Mouse (Mus musculus): ENCODE results near the gene Il23a. TPM values are rescaled to one million over a fixed set of nuclear protein-coding genes. Genes with fewer than 3 reads are reported as not detected.

Il23a gene
- polyA plus RNA-seq (2012; rRNA removed) (0.06 and 0.08 TPM in 2 replicates), polyA plus RNA-seq (2014; fragmentation: Nextera tagmentation; extraction: Ambion mirVana) (not detected in 2 replicates)

GRCm38 (mm10) chr10:128298702-128299171 lies at the start of gene Il23a:
TSS of gene Il23a (minus strand) at chr10:128298752.
- Histone ChIP-seq H3K9ac (replicated peaks) (no peak within 1 kb of the TSS), H3K4me3 (ENCODE audit: insufficient read depth in 1 of 2, low read depth in 2 of 2, low read length in 2 of 2) (no peak within 1 kb of the TSS), H3K9me3 (ENCODE audit: control insufficient read depth, low read length) (no peaks in the 10 kb centered on the region), H3K27ac (no peak within 1 kb of the TSS), H3K4me1 (replicated peaks; ENCODE audit: control insufficient read depth in 2 of 2, insufficient read depth in 2 of 2, low read length in 1 of 2) (peaks cover 4 to 7% of the 10 kb centered on the region in 2 experiments; a peak in 3 of 4 replicates), H3K27me3 (ENCODE audit: control insufficient read depth, insufficient read depth, low read length) (no peaks in the 10 kb centered on the region), H3K36me3 (replicated peaks; ENCODE audit: control insufficient read depth, insufficient read depth, low read depth) (no peaks in the 10 kb centered on the region), H3K4me2 (ENCODE audit: low read depth) (no peak within 1 kb of the TSS)
- ATAC-seq (ENCODE audit: insufficient read depth) (no peak), DNase-seq (ENCODE audit: low read depth in 3 of 3, low spot score in 3 of 3) (no peak)
- WGBS (ENCODE audit: insufficient replicate concordance), result 62% methylated on average over 11 of the region's 11 CpGs
- TF ChIP-seq EP300 (IDR thresholded peaks at IDR 0.05; ENCODE audit: low read depth) (no peak), CTCF (IDR thresholded peaks at IDR 0.05; ENCODE audit: low read depth) (no peak)

DNA sequence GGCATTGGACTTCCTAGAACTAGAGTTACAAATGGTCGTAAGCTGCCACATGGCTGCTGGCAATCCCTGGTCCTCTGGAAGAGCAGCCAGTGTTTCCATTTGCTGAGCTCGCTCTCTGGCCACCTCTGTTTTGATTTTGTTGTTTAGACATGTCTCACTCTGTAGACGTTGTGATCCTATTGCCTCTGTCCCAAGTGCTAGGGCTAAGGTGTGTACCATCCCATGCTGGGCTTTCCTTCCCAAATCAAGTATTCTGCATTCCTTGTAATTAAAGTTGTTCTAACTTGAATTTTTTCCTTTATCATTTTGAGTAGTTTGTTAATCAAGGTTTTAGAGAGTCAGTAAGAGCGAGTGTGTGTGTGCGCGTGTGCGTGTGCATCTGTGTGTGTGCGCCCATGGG lies 49.0 kb upstream of the Il23a start:
- Histone ChIP-seq H3K4me3 (ENCODE audit: insufficient read depth in 1 of 2, low read depth in 2 of 2, low read length in 2 of 2) (no peak overlapping the region), H3K9me3 (ENCODE audit: control insufficient read depth, low read length) (no peaks in the 10 kb centered on the region), H3K27ac (no peak overlapping the region), H3K4me1 (replicated peaks; ENCODE audit: control insufficient read depth in 2 of 2, insufficient read depth in 2 of 2, low read length in 1 of 2) (peaks cover 25 to 26% of the 10 kb centered on the region in 2 experiments), H3K9ac (replicated peaks) (no peak overlapping the region), H3K36me3 (replicated peaks; ENCODE audit: control insufficient read depth, insufficient read depth, low read depth) (peaks cover 44% of the 10 kb centered on the region), H3K4me2 (ENCODE audit: low read depth) (no peak overlapping the region), H3K27me3 (ENCODE audit: control insufficient read depth, insufficient read depth, low read length) (no peaks in the 10 kb centered on the region)
- DNase-seq (ENCODE audit: low read depth in 3 of 3, low spot score in 3 of 3), result no peak
- TF ChIP-seq EP300 (IDR thresholded peaks at IDR 0.05; ENCODE audit: low read depth) (no peak), CTCF (IDR thresholded peaks at IDR 0.05; ENCODE audit: low read depth) (no peak)
- ATAC-seq (ENCODE audit: insufficient read depth), result no peak
- 91% methylated on average over 8 of the region's 8 CpGs for WGBS (ENCODE audit: insufficient replicate concordance)

- no peaks in the 10 kb centered on the region for H3K9me3 ChIP-seq (ENCODE audit: control insufficient read depth, low read length)
- peak; percentile 53 for TF ChIP-seq EP300 (IDR thresholded peaks at IDR 0.05; ENCODE audit: low read depth)
- no peak for TF ChIP-seq CTCF (IDR thresholded peaks at IDR 0.05; ENCODE audit: low read depth)
- H3K4me2 ChIP-seq (ENCODE audit: low read depth), result peak overlapping the region; percentile 68
- DNase-seq (ENCODE audit: low read depth in 3 of 3, low spot score in 3 of 3), result peak; percentile 79 to 88 (median 84)
- H3K9ac ChIP-seq (replicated peaks), result peak overlapping the region; percentile 51
- peak; percentile 88 for ATAC-seq (ENCODE audit: insufficient read depth)
- peaks cover 39 to 40% of the 10 kb centered on the region in 2 experiments for H3K4me1 ChIP-seq (replicated peaks; ENCODE audit: control insufficient read depth in 2 of 2, insufficient read depth in 2 of 2, low read length in 1 of 2)
- no peaks in the 10 kb centered on the region for H3K27me3 ChIP-seq (ENCODE audit: control insufficient read depth, insufficient read depth, low read length)
- WGBS (ENCODE audit: insufficient replicate concordance), result 8% methylated on average over 7 of the region's 7 CpGs
- H3K27ac ChIP-seq, result peak overlapping the region; percentile 92
- peak overlapping the region; percentile 31 to 50; a peak in 3 of 4 replicates for H3K4me3 ChIP-seq (ENCODE audit: insufficient read depth in 1 of 2, low read depth in 2 of 2, low read length in 2 of 2)
- peaks cover 20% of the 10 kb centered on the region for H3K36me3 ChIP-seq (replicated peaks; ENCODE audit: control insufficient read depth, insufficient read depth, low read depth)
Measured at GRCm38 (mm10) chr10:128344568-128345275, 46.2 kb upstream of the Il23a start.

- H3K36me3 ChIP-seq (replicated peaks; ENCODE audit: control insufficient read depth, insufficient read depth, low read depth), result peaks cover 15% of the 10 kb centered on the region
- 79% methylated on average over 1 of the region's 1 CpGs for WGBS (ENCODE audit: insufficient replicate concordance)
- no peaks in the 10 kb centered on the region for H3K9me3 ChIP-seq (ENCODE audit: control insufficient read depth, low read length)
- peaks cover 51 to 52% of the 10 kb centered on the region in 2 experiments for H3K4me1 ChIP-seq (replicated peaks; ENCODE audit: control insufficient read depth in 2 of 2, insufficient read depth in 2 of 2, low read length in 1 of 2)
- ATAC-seq (ENCODE audit: insufficient read depth) (no peak), DNase-seq (ENCODE audit: low read depth in 3 of 3, low spot score in 3 of 3) (no peak)
- no peak overlapping the region for H3K4me3 ChIP-seq (ENCODE audit: insufficient read depth in 1 of 2, low read depth in 2 of 2, low read length in 2 of 2)
- H3K4me2 ChIP-seq (ENCODE audit: low read depth), result peak overlapping the region; percentile 28
- TF ChIP-seq EP300 (IDR thresholded peaks at IDR 0.05; ENCODE audit: low read depth), result no peak
- TF ChIP-seq CTCF (IDR thresholded peaks at IDR 0.05; ENCODE audit: low read depth), result no peak
- H3K27ac ChIP-seq, result peak overlapping the region; percentile 56
- no peak overlapping the region for H3K9ac ChIP-seq (replicated peaks)
- no peaks in the 10 kb centered on the region for H3K27me3 ChIP-seq (ENCODE audit: control insufficient read depth, insufficient read depth, low read length)
Measured at GRCm38 (mm10) chr10:128343436-128343835, 44.9 kb upstream of the Il23a start.

GRCm38 (mm10) chr10:128340257-128340656 lies 41.7 kb upstream of the Il23a start:
- TF ChIP-seq EP300 (IDR thresholded peaks at IDR 0.05; ENCODE audit: low read depth) (no peak), CTCF (IDR thresholded peaks at IDR 0.05; ENCODE audit: low read depth) (peak; percentile 56)
- WGBS (ENCODE audit: insufficient replicate concordance), result 26% methylated on average over 2 of the region's 2 CpGs
- peak overlapping the region; percentile 6; the same call in 1 of the 2 replicates for H3K27ac ChIP-seq
- ATAC-seq (ENCODE audit: insufficient read depth) (no peak), DNase-seq (ENCODE audit: low read depth in 3 of 3, low spot score in 3 of 3) (peak in 1 of 3 experiments; percentile 46)
- peaks cover 6% of the 10 kb centered on the region; the same call in 1 of the 2 replicates for H3K36me3 ChIP-seq (replicated peaks; ENCODE audit: control insufficient read depth, insufficient read depth, low read depth)
- H3K9me3 ChIP-seq (ENCODE audit: control insufficient read depth, low read length), result no peaks in the 10 kb centered on the region
- H3K9ac ChIP-seq (replicated peaks), result no peak overlapping the region
- no peaks in the 10 kb centered on the region for H3K27me3 ChIP-seq (ENCODE audit: control insufficient read depth, insufficient read depth, low read length)
- peaks cover 60 to 62% of the 10 kb centered on the region in 2 experiments for H3K4me1 ChIP-seq (replicated peaks; ENCODE audit: control insufficient read depth in 2 of 2, insufficient read depth in 2 of 2, low read length in 1 of 2)
- H3K4me3 ChIP-seq (ENCODE audit: insufficient read depth in 1 of 2, low read depth in 2 of 2, low read length in 2 of 2), result no peak overlapping the region
- H3K4me2 ChIP-seq (ENCODE audit: low read depth), result peak overlapping the region; percentile 80

Data from liver, embryonic 14.5 days (tissue).